Comparison of ENCODE assay signal across 8 mouse cellular contexts in the genomic region with DNA sequence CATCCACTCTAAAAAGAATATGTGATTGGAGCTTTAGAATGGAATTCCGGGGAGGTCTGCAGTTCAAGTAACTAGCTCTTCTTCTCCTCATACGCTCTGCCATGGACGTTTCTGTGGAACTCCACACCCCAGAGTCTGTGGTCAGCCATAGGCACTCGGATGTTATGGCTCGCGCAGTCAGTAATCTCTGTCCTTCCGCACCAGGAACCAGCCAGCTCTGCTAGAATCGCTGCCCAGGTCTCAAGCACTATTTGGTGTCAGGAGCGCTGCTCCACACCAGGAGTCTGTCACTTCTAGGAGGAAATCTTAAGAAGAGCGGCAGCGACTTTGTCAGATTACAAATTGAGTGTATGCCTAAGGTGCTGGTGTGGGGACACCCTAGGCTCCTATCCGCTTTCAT. TPM values are rescaled to one million over a fixed set of nuclear protein-coding genes. Genes with fewer than 3 reads are reported as not detected.
DNase-seq lines count a peak whose midpoint lies in the region; ATAC-seq and TF ChIP-seq lines count a peak whose summit lies in the region.
"Had no signal": no experiment of that assay in that cellular context is flagged by ENCODE, and none has a peak within 500 bp of the region (broad histone marks: within the 10 kb centered on the region; RNA-seq: fewer than 3 reads in every experiment).

No protein-coding gene starts in this region.

- H3K36me3 ChIP-seq in lung, postnatal 0 days (ENCODE audit: insufficient read depth, low read length), result no peaks in the 10 kb centered on the region
- H3K36me3 ChIP-seq in hindbrain, embryonic 12.5 days, result no peaks in the 10 kb centered on the region
- no peaks in the 10 kb centered on the region for H3K36me3 ChIP-seq in liver, embryonic 16.5 days (ENCODE audit: control insufficient read depth, insufficient read depth)

- peak overlapping the region; percentile 72 for H3K4me2 ChIP-seq in lung, postnatal 0 days (replicated peaks; ENCODE audit: low read depth, low read length)
- peak overlapping the region; percentile 56 for H3K4me2 ChIP-seq in hindbrain, embryonic 12.5 days (replicated peaks)
- H3K4me2 ChIP-seq in liver, embryonic 16.5 days (ENCODE audit: low read depth, low read length), result 0 out of 2 replicates have a peak overlapping the region, but pooled peaks have one; percentile 50

- H3K4me1 ChIP-seq in lung, postnatal 0 days (ENCODE audit: insufficient read depth, low read depth, low read length), result no peaks in the 10 kb centered on the region
- H3K4me1 ChIP-seq in hindbrain, embryonic 12.5 days, result peaks cover 20% of the 10 kb centered on the region
- no peaks in the 10 kb centered on the region for H3K4me1 ChIP-seq in liver, embryonic 16.5 days (ENCODE audit: control insufficient read depth, low read depth, low read length)

- no peak overlapping the region for H3K9ac ChIP-seq in lung, postnatal 0 days (replicated peaks; ENCODE audit: low read depth)
- H3K9ac ChIP-seq in hindbrain, embryonic 12.5 days, result no peak overlapping the region
- no peak overlapping the region for H3K9ac ChIP-seq in liver, embryonic 16.5 days (ENCODE audit: low read depth, low read length)

- H3K27ac ChIP-seq in lung, postnatal 0 days (ENCODE audit: low read length), result no peak overlapping the region
- no peak overlapping the region for H3K27ac ChIP-seq in hindbrain, embryonic 12.5 days
- H3K27ac ChIP-seq in liver, embryonic 16.5 days (ENCODE audit: low read length), result no peak overlapping the region

- DNase-seq in lung, postnatal 0 days (ENCODE audit: low spot score), result no peak
- DNase-seq in lung, postnatal 36 days, result no peak
- no peak for DNase-seq in adrenal gland, postnatal 10 days
- DNase-seq in right cerebral cortex, postnatal 4 days, result no peak
- no peak for DNase-seq in urinary bladder, postnatal 36 days (ENCODE audit: low spot score in 2 of 2)
- DNase-seq: cerebellum, adult 11 months had no signal

- TF ChIP-seq EP300 in lung, postnatal 0 days (IDR thresholded peaks at IDR 0.05), result no peak

- ATAC-seq in lung, postnatal 0 days, result no peak
- no peak for ATAC-seq in hindbrain, embryonic 12.5 days (ENCODE audit: low FRiP score)
- ATAC-seq in liver, embryonic 16.5 days (ENCODE audit: low read depth), result no peak

- H3K9me3 ChIP-seq in lung, postnatal 0 days (ENCODE audit: low read length), result no peaks in the 10 kb centered on the region
- H3K9me3 ChIP-seq in hindbrain, embryonic 12.5 days (replicated peaks), result no peaks in the 10 kb centered on the region
- no peaks in the 10 kb centered on the region for H3K9me3 ChIP-seq in liver, embryonic 16.5 days (replicated peaks; ENCODE audit: control insufficient read depth, low read length)

- H3K27me3 ChIP-seq in lung, postnatal 0 days (replicated peaks; ENCODE audit: insufficient read depth, low read length), result peaks cover 42% of the 10 kb centered on the region
- peaks cover 94% of the 10 kb centered on the region for H3K27me3 ChIP-seq in hindbrain, embryonic 12.5 days
- peaks cover 81% of the 10 kb centered on the region for H3K27me3 ChIP-seq in liver, embryonic 16.5 days (ENCODE audit: control insufficient read depth, insufficient read depth, low read depth, low read length)

- WGBS in lung, postnatal 0 days, result 12% methylated on average over 12 of the region's 12 CpGs
- 3% methylated on average over 12 of the region's 12 CpGs for WGBS in hindbrain, embryonic 12.5 days
- WGBS in liver, embryonic 16.5 days (ENCODE audit: insufficient replicate concordance), result 3% methylated on average over 12 of the region's 12 CpGs

- TF ChIP-seq CTCF in lung, postnatal 0 days (IDR thresholded peaks at IDR 0.05), result no peak

- H3K4me3 ChIP-seq in lung, postnatal 0 days (ENCODE audit: low read depth, low read length), result peak overlapping the region; percentile 49
- peak overlapping the region; percentile 36; the same call in 1 of the 2 replicates for H3K4me3 ChIP-seq in hindbrain, embryonic 12.5 days
- no peak overlapping the region for H3K4me3 ChIP-seq in liver, embryonic 16.5 days (ENCODE audit: low read depth, low read length)

RNA-seq across cellular contexts. Expression of gene Osr1, which starts 3.8 kb away (rescaled TPM):
- polyA plus RNA-seq in lung, postnatal 0 days (2015; fragmentation: Nextera tagmentation; extraction: Ambion mirVana), result 8.2 and 10.8 TPM in 2 replicates
- 19.7 and 37.7 TPM in 2 replicates for polyA plus RNA-seq in hindbrain, embryonic 12.5 days (2016; fragmentation: Nextera tagmentation; extraction: Ambion mirVana)
- polyA plus RNA-seq in liver, embryonic 16.5 days (2015; fragmentation: Nextera tagmentation; extraction: Ambion mirVana), result 0.32 and 0.76 TPM in 2 replicates
- 10 to 100 TPM in 1 of 2 experiments, 1 to 10 TPM in 1; 5.6 to 10.8 TPM for total RNA-seq in adrenal gland, postnatal 10 days (2021)
